Mouse (Mus musculus) urinary bladder, postnatal 25 days (tissue): ENCODE measurements at regions not wholly inside any gene's neighbourhood (a gene's known extent, or its start where the extent isn't known, plus 50 kb on each side); places are given as distances from the start of the nearest gene placed in this dataset.

Experiments used
- DNase-seq: peaks from one replicate; pipeline ENCODE4 v3.0.0; 2022; ENCODE audit warnings: low spot score

DNA sequence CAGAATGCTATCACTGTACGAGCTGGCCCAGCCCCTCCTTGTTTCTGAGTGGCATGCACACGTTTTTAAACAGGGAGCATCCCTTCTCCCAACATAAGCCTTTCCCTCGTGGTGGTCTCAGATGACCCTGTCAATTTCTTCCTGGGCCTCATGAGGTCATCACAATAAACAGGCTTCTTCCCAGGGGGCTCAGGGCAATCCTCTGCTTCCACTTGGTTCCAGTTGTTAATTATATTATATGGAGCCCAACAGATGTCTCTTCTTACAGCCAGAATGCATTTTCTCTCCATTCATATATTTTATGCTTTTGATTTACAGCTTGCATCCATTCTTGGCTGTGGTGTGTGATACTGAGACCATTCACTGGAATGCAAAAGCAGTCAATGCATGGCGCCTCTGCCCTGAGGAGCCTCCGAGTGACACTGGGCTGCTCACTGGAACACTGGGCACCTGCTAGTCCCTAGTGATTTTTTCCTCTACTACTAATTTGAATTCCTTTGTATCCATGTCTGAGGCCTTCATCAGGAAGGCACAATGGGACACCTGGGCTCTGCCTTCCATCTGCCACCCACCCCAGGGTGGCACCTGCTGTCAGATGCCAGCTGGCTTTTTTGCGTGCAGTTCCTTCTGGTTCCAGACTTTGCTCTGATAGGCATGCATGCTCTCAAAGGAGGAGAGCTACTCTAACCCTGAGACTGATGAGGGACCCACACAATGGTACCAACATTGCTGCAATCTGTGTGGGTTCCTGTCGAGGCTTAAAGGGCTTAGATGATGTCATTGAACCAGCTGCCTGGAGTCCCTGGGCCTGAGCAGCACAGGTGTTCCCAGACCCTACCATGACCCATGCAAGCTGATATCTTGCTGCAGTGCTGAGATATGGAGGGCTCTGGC is 528.8 kb upstream of the Mgmt start:
- no peak for DNase-seq

DNA sequence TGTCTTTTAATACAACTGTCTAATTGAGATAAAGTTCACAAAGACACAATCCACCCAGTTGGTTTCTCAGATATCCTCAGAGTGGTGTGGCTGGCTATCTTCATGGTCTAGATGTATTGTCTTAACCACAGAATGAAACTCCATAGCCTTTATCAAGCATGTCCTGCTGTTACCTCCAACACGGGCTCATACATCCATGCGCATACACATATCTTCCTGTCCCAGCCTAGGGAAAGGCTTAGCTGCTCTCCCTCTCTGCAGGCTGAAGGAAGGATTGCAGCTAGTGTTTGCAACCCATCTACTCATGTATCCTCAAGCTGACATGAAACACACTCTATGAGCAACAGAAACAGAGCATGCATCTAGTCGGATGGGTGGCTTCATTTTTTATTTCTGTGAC is 517.2 kb upstream of the Mgmt start:
- no peak for DNase-seq

DNA sequence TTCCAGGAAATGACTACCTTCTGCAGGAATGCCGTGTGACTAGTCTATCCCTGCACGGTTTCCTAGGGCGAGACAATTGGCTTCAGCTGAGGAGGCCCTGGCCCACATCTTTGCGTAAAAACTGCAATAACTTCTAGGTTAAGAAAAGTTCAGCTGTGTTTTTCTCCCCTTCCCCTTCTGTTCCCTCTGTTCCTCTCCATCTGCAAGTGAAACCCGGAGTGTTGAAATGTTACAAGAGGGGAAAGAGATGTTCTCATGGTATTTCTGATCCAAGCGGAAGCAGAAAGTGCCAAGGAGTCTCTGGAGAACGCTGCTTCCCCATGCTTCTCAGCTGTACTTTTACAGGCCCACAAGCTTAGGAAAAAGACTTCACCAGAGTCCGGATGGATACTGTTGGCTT is 516.7 kb upstream of the Mgmt start:
- no peak for DNase-seq

DNA sequence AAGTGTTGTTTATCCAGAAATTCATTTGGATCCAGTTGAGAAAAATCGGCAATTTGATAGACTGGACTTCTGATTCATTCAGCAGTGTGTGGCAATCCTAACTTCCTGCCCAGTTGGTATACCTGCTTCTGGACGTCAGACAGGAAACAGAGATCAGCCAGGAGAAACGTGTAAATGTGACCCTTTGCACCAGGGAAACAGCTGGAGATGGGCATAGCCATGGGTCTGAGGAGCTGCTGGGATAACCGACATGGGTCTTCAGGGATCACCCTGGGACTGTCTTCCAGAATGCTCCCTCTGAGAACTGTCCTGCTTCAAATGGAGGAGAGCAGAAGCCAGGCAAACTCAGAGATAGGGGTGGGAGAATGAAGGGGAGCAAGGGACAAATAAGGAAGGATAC is 516.1 kb upstream of the Mgmt start:
- DNase-seq, result no peak

DNA sequence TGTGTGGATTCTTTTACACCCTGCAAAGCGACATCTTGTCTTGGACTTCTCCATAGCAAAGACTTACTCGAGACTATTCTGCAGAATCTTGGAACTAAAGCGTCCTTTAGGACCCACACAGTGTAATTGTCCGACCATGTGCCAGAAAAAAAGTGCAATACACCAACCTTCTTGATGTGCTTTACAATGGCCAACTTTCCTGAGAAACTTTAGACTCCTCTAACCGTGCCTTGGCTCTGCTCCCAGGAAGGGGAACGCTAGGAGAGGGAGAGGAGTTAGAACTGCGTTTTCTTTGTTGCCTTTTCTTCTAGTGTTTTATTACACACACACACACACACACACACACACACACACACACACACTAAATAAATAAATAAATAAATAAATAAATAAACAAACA is 515.1 kb upstream of the Mgmt start:
- DNase-seq, result no peak

DNA sequence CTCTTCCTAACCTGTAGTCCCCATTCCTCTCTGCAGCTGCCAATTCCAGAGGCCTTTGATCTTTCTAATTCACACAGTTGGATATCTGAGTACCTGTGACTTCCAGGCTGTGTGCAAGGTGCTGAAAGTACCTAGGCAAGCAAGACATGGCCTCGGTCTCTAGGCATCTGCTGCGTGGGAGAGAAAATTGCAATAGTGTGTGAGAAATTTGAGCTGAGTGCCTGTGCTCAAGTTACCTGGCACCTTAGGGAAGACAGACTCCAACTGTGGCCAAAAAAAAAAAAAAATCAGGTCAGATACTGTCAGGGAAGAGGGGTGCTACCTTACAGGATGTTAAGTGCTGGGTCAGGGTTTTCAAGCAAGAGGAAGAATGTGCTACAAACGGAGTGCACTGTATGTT is 514.7 kb upstream of the Mgmt start:
- no peak for DNase-seq

DNA sequence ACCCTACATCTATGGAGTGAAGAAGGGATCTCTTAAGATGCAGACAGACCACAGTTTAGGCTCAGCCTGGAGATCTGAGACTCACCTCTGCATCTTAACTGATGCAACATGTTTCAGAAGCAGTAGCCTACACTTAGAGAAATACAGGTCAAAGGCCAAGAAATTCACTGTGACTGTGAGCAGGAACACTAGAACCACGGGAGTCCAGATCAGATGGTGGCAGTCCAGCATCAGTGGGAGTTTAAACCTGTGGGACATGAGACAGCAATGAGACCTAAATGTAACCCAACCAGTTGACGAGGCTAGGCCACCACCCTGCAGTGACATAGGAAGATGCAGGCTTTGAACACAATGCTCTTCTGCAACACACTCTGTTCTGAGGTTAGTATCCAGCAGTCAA is 511.1 kb upstream of the Mgmt start:
- no peak for DNase-seq

DNA sequence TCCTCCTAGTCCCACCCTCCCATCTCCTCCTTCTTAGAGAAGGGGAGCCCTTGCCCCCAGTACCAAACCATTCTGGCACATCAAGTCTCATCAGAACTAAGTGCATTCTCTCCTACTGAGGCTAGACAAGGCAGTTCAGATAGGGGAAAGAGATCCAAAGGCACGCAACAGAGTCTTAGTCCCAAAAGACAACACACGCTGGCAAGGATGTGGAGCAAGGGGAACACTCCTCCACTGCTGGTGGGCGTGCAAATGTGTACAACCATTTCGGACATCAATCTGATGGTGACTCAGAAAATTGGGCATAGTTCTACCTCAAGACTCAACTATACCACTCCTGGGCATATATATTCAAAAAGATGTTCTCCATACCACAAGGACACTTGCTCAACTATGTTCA is 506.7 kb upstream of the Mgmt start:
- no peak for DNase-seq

DNA sequence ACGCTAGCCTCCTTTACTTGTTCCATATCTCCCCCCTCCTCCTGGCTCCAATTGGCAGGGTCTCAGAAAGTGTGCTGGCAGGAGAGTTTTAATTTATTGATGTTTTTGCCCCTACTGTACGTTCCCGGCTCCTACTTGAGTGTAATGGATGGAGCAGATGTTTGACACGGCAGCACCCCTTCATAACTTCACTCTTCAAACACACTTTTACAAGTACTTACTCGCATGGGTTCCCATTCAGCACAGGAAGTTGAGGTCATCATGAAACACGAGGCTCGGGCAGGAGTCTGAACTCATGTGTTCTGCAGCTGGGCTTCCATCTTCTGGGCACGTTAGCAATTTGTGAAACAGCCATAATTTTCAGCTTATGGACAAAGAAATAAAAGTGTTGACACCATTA is 504.3 kb upstream of the Mgmt start:
- no peak for DNase-seq

DNA sequence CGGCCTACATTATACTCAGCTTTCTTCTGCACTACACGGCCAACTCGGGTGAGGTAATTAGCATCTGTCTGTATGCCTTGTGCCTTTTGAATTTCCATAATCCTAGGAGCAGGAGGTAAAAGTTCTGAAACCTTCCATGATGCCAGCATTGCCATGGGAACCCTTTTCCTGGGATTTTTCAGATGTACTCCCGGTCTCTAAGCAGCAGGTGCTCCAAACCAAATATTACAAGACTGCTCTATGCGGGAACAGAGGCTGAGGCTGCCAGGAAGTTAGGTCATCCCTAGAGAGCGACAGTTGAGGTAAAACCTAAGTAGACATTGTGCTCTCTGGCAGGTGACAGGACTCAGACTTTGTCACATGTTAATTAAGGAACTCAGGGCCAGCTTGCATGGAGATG is 501.0 kb upstream of the Mgmt start:
- no peak for DNase-seq

DNA sequence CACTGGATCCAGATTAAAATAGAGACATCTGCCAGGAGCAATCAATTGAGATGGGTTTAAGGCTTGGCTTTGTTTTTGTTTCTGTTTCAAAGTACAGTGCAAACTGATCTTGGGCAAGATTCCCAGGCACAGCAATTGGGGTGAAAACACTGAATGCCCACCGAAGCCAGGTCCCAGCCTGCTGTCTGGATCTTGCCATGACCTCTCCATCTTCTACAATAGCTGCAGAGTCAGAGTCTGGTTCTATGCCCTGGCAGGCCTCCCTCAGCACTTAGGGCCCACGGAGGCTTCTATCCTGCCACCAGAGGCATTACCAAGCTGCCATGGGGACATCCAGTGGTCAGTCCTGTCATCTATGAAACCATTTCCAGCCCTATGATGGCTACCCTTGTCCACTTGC is 498.6 kb upstream of the Mgmt start:
- no peak for DNase-seq

DNA sequence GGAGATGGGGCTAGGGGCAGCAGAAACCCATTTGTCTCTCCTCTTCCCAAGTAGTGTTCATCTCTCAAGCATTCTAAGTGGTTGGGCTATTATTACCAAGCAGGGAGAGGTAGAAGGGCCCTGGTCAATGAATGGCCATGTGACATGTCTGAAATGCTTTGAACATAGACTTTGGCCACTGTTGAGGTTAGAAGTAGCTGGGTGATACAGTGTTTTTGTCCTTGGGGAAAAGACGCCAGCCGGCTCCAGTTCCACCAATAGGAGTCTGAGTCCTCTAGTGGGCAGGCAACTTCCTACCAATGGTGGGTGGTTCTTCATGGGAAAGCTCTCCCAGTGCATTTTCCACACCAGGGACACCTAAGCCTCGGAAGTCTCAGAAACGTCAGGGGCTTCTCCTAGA is 497.3 kb upstream of the Mgmt start:
- DNase-seq, result no peak

DNA sequence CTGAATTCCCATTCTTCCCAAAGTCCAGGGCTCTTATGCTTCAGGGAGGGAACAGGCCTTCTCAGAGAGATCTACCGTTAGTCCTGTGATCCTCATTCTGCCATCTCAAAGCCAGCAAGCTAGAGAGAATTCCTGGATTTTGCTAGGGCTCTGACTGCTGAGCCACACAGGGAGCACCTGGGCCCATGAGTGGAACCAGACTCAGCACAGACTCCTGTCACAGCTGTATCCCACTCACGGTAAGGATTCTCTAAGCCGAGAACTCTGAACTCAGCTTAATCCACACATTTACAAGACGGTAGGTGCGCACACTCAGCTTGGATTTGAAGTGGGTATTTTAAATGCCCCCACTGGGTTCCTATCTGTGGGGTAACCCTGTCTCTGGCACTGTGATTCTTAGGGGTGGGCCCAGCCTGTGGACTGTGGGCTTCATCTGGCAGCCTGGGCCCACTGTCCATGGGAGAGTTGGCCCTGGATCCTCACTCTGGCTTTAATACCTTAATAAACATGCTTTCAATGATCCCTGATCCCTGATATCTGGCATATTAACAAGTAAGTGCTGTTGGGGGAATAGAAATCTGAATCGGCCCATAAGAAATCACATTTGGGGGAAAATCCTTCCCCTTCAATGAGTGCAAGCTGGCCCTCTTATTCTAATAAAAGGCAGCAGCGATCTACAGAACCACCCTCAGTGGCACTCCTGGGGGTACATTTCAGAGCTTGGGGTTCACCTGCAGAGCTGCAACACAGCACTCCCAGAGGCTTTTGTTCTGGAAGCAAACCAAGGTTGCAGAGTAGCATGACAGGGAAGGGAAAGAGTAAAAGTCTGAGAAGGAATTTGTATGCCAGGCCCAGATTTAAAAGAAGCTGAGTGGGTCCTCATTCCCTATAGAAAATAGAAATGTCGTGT is 491.5 kb upstream of the Mgmt start:
- no peak for DNase-seq

DNA sequence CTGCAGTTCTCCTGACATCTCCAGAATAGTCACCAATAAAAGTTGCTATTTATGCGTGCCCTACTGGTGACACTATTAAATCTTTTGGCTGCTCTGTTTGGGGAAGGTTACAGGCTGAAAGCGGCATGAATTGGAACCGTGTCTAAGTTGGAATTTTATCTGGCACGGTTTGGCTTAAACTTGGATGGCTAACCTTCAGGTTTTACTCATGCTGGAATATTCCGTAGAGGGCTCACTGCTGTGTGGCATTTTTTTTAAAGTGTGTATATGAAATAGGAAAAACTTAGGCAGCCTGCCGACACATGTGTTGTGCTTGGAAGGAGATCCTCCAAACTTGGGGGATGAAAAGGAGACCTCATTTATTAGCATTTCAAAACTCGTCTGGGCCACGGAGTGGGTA is 489.0 kb upstream of the Mgmt start:
- DNase-seq, result no peak

DNA sequence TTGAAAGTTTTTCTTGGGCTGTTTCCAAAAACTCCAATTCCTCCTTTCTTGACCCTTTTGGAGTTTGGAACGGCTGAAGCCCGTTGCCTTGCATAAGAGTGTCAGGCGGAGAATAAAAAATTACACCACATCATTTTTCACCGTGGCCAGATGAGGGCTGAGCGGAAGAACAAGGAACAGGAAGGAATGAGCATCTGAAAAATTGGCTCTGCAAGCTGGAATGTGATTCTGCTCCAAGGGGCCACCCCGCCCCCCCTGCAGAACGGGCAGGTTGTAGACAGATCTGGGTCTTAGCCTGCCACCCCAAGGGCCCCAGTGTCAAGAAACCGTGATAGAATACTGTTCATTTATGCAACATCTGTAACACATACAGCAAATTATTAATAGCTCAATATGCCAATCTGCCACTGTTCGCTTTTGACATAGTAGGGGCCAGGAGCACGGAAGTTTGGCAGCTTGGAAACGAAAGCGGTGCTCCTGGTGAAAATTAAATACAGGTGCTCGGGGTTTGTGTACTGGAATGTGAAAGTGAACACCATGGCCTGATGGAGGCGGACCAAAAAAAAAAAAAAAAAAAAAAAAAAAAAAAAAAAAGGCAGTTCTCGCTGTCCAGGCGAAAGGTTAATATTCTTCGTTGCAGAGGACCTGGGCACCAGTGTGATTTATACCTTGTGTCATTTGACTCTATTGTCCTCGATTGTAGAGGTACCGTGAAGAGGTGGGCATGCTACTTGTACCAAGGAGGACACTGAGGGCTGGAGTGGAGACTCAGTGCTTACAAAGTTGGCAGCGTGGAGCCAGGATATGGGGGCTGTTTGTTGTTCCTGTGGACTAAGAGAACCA is 487.9 kb upstream of the Mgmt start:
- DNase-seq, result no peak

DNA sequence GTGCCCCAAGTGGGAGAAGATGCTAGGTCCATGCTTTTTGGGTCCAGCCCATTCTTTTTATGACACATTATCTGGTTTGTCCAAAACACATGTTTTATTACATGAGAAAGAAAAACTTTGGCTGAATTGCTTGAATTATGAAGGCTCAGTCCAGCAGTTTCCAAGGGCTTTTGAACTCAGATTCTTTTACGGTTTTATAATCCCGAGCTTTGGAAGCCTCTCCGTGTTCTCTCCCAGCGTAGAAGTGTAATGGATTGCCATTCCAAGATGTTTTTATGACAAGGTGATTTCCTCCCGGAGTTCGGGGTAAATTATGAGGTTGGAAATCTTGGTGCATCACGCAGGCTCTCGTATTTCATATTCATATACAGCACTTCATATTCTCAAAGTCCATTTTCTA is 479.6 kb upstream of the Mgmt start:
- no peak for DNase-seq

DNA sequence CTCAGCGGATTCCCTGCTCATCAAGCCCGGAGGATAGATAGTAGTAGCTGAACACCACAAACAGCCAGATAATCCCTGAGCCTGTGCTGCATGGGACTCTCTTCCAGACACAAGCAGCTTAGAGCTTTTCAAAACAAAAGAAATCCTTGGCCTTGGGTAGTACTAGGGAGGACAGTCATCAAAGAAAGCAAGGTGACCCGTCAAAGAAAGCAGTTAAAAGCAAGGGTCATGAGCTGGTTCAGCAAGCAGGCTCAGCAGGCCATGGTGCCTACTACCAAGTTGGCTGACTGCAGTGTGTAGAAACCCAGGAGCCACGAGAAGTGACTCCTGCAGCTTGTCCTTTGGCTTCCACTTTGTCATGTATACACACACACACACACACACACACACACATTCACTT is 477.1 kb upstream of the Mgmt start:
- no peak for DNase-seq

DNA sequence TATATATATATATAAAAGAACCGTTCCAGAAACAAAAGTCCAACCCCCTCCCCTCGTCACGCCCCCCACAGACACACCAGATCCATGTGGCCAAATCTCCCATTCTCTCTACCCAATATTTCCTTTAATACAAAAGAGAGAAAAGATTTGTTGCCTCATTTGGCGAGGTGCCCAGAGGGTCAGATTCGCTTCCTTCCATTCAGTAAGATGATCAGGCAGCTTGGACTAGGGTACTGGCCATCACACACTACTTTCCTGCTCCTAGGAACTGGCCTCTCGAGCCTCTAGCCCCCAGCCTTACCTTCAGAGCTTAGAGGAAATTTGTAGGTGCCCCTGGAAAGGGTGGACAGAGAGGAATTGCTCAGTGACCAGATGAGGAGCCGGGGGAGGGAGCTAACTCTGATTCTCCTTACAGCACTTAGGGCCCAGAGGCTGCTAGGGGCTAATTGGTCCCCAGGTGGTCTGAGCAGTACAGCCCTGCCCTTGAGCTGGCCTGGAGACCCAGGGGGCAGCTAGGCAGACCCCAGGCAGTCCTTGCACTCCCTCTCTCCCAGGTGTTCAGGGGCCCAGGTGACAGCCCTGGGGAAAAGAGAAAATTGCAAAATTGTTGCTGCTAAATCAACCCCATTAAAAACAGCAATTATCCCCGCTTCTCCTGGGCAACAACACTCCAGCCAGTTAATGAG is 470.4 kb upstream of the Mgmt start:
- no peak for DNase-seq

DNA sequence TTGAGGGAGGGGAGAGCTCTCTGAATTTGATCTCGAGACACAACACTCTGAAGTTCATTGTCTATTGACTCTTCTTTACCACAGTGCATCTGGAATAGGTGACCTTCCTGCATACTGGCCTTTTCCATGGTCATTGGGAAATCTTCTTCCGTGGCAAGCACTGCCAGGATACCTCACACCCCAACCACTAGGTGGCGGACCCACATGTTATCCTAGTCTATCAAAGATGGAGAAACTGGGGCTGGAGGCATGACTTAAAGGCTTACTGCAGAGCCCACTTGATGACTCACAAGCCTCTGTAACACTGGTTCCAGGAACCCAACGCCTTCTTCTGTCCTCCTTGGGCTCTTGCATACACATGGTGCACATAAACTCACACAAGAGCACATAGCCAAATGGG is 467.2 kb upstream of the Mgmt start:
- DNase-seq, result no peak

DNA sequence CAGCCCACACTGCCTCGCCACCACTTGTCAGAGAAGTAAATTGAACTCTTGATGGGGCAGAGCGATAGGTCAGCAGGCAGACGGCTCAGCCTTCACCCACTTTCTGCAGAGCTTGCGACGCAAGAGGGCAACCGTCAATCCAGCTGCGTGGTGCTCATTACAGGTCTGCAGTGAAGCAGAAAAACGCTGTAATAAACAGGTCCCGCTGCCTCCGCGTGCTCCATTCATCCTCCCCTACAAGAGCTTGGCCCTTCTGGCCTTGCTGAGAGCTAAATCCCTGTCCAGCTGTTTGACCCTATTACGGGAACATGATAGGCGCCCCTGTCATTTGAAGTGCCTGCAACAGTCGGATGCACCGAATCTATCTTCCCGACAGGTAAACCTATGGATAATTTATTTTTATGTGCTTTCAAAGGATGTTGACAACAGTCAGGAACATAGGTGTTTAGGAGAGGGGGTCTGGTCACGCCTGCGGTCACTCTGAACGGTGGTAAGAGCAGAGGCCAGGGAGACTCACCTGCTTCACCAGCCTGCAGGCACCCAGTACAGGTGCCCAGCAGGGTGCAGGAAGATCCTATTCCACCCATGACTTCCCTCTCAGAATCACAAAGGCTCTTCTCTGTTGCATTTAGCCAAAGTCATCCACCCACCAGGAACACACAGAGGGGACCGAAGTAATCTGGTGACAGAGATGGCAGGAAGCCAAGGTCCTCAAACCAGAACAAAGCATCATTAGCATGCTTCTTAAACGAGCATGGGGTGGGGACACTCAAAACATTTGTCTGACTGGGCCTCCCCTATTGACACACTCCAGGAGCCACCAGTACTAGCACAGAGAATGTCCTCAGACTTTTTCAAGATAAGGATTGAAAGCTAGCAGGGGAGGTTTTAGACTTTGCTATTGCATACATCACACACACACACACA is 464.1 kb upstream of the Mgmt start:
- DNase-seq, result no peak

DNA sequence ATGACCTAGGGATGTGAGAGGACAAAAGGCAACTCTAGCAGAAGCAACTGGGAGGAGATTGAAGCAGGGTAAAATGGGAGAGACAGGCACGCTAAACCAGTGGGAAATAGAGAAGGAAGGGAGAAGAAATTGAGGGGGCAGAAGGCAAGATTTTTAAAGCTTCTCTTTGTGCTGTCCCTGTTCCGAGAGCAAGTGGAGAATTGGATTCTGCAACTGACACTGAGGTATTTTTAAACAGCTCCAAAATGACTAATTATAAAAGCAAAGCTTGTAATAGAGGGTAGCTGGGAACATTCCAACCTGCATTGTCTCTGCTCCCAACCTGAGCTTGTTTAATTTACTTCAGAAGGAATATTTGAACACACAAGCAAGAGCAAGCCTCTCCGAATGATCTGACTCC is 460.7 kb upstream of the Mgmt start:
- DNase-seq, result no peak
